Mouse (Mus musculus): Measurements from ENCODE around the gene Bcdin3d.
"Not testable (repeated sequence)": the region's sequence is repeated elsewhere in the genome, so short reads cannot be mapped to it uniquely, and the experiment has no call there.

The Bcdin3d gene

GRCm38 (mm10) chr15:99473801-99474575 lies 542 bp downstream of the Bcdin3d start:
- no peak for DNase-seq (ENCODE audit: low read depth, low spot score)

- no peak for DNase-seq (ENCODE audit: low read depth, low spot score)
Observed at GRCm38 (mm10) chr15:99472972-99473371, 1.6 kb downstream of the Bcdin3d start.

GRCm38 (mm10) chr15:99471677-99472063 lies 2.9 kb downstream of the Bcdin3d start:
- no peak for DNase-seq (ENCODE audit: low read depth, low spot score)

- no peak for DNase-seq (ENCODE audit: low read depth, low spot score)
Observed at GRCm38 (mm10) chr15:99470971-99471676, 3.4 kb downstream of the Bcdin3d start.

GRCm38 (mm10) chr15:99470224-99470761 lies 4.2 kb downstream of the Bcdin3d start:
- no peak for DNase-seq (ENCODE audit: low read depth, low spot score)

- DNase-seq (ENCODE audit: low read depth, low spot score), result no peak
Observed at GRCm38 (mm10) chr15:99469736-99470135, 4.8 kb downstream of the Bcdin3d start.

GRCm38 (mm10) chr15:99469067-99469466 lies 5.5 kb downstream of the Bcdin3d start:
- DNase-seq (ENCODE audit: low read depth, low spot score), result peak; percentile 49

GRCm38 (mm10) chr15:99463194-99463593 lies 11.3 kb downstream of the Bcdin3d start:
- DNase-seq (ENCODE audit: low read depth, low spot score), result no peak

- DNase-seq (ENCODE audit: low read depth, low spot score), result peak; percentile 42
Observed at GRCm38 (mm10) chr15:99457606-99458401, 16.7 kb downstream of the Bcdin3d start, which contains the start of gene Nckap5l. Nckap5l (minus strand) TSS chr15:99457748.

- DNase-seq (ENCODE audit: low read depth, low spot score), result no peak
Observed at GRCm38 (mm10) chr15:99456963-99457605, 17.4 kb downstream of the Bcdin3d start.

GRCm38 (mm10) chr15:99456338-99456962 lies 18.1 kb downstream of the Bcdin3d start:
- no peak for DNase-seq (ENCODE audit: low read depth, low spot score)

GRCm38 (mm10) chr15:99455415-99455814 lies 19.1 kb downstream of the Bcdin3d start:
- DNase-seq (ENCODE audit: low read depth, low spot score), result no peak

- DNase-seq (ENCODE audit: low read depth, low spot score), result no peak
Observed at GRCm38 (mm10) chr15:99454585-99455279, 19.8 kb downstream of the Bcdin3d start.

- DNase-seq (ENCODE audit: low read depth, low spot score), result no peak
Observed at GRCm38 (mm10) chr15:99453153-99453900, 21.2 kb downstream of the Bcdin3d start.

- DNase-seq (ENCODE audit: low read depth, low spot score), result no peak
Observed at GRCm38 (mm10) chr15:99449751-99450280, 24.7 kb downstream of the Bcdin3d start.

- no peak for DNase-seq (ENCODE audit: low read depth, low spot score)
Observed at GRCm38 (mm10) chr15:99449131-99449750, 25.3 kb downstream of the Bcdin3d start.

- DNase-seq (ENCODE audit: low read depth, low spot score), result not testable (repeated sequence)
Observed at GRCm38 (mm10) chr15:99446136-99446535, 28.4 kb downstream of the Bcdin3d start.

GRCm38 (mm10) chr15:99445567-99445966 lies 29.0 kb downstream of the Bcdin3d start:
- DNase-seq (ENCODE audit: low read depth, low spot score), result no peak

- DNase-seq (ENCODE audit: low read depth, low spot score), result no peak
Observed at GRCm38 (mm10) chr15:99442358-99442757, 32.2 kb downstream of the Bcdin3d start.
